Comparison of ENCODE assay signal across 8 mouse cellular contexts in the genomic region with DNA sequence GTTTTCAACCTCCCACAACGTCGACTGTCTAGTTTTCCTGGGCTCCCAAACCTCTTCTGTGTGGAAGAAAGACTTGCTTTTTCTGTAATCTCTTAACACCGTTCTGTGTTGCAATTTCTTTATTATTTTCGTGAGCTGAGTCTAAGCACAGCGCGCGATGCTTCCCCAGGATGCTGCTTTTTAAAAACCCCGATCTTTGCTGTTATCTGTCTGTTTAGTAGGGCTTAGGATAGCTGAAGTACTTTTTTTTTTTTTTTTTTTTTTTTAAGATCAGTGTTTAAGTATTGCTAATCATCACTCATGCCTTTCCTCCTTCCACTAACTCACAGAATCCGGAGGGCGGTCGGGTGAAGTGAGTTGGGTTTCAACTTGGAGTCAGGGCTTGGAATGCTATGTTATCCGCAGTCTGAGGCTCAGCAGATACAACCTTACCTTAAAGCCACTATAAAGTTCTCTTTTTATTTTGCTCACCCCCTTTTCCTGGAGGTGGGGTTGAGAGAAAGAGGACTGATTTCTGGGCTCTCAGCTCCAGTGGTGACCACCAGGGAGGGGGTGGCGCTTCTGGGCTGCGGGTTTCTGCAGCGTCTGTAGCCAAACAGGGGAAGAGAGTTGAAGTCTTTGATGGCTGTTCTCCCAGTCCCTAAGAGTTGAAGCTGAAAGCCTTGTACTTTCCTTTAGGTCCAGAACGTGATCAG. TPM values are rescaled to one million over a fixed set of nuclear protein-coding genes. Genes with fewer than 3 reads are reported as not detected.
DNase-seq lines count a peak whose midpoint lies in the region; ATAC-seq and TF ChIP-seq lines count a peak whose summit lies in the region.

No protein-coding gene starts in this region.

- H3K79me2 ChIP-seq in MEL (ENCODE audit: control insufficient read depth, insufficient read depth, low read length, poor library complexity) = no peaks in the 10 kb centered on the region

- DNase-seq in 3T3-L1 (ENCODE audit: low read depth, low spot score) (peak; percentile 39), MEL (ENCODE audit: low read depth, low spot score) (no peak)
- peak; percentile 59 for DNase-seq in intestine, embryonic 14.5 days (ENCODE audit: low spot score)
- DNase-seq in right cerebral cortex, postnatal 4 days = peak; percentile 22
- DNase-seq in natural killer cell, adult 2 months (ENCODE audit: low spot score in 2 of 2) = no peak
- no peak for DNase-seq in lung, postnatal 10 days

- no peak for TF ChIP-seq CTCF in MEL (IDR thresholded peaks at IDR 0.05 in 2 of 3, conservative IDR thresholded peaks at IDR 0.05 in 1 of 3; ENCODE audit: control insufficient read depth in 1 of 3, insufficient read depth in 1 of 3, low read depth in 2 of 3, low read length in 3 of 3, poor library complexity in 1 of 3, severe bottlenecking in 1 of 3)

- no peak for TF ChIP-seq POLR2A in MEL (IDR thresholded peaks at IDR 0.05; ENCODE audit: control insufficient read depth in 1 of 2, insufficient read depth in 1 of 2, low read depth in 1 of 2, low read length in 2 of 2, poor library complexity in 1 of 2)

- H3K4me2 ChIP-seq in embryonic facial prominence, embryonic 12.5 days (replicated peaks) = peak overlapping the region; percentile 87
- H3K4me2 ChIP-seq in intestine, embryonic 14.5 days (ENCODE audit: low read length) = peak overlapping the region; percentile 79
- peak overlapping the region; percentile 34 for H3K4me2 ChIP-seq in liver, embryonic 16.5 days (ENCODE audit: low read depth, low read length)

- under 1% methylated on average over 16 of the region's 16 CpGs for WGBS in embryonic facial prominence, embryonic 12.5 days
- under 1% methylated on average over 16 of the region's 16 CpGs for WGBS in intestine, embryonic 14.5 days
- WGBS in liver, embryonic 16.5 days (ENCODE audit: insufficient replicate concordance) = under 1% methylated on average over 16 of the region's 16 CpGs

- ATAC-seq in embryonic facial prominence, embryonic 12.5 days (ENCODE audit: insufficient number of reproducible peaks, insufficient read depth, low FRiP score, low TSS enrichment) = peak; percentile 37; the same call in 1 of the 2 replicates
- ATAC-seq in intestine, embryonic 14.5 days (replicated peaks; ENCODE audit: low FRiP score, low TSS enrichment, low read depth) = peak; percentile 21; the same call in 1 of the 2 replicates
- ATAC-seq in liver, embryonic 16.5 days (ENCODE audit: low read depth) = no peak

- no peak overlapping the region for H3K4me3 ChIP-seq in MEL (ENCODE audit: control insufficient read depth in 1 of 2, insufficient read depth in 1 of 2, low read depth in 2 of 2, low read length in 2 of 2)
- H3K4me3 ChIP-seq in embryonic facial prominence, embryonic 12.5 days = peak overlapping the region; percentile 47
- peak overlapping the region; percentile 48 for H3K4me3 ChIP-seq in intestine, embryonic 14.5 days (ENCODE audit: low read depth, low read length)
- H3K4me3 ChIP-seq in liver, embryonic 16.5 days (ENCODE audit: low read depth, low read length) = peak overlapping the region; percentile 20; the same call in 1 of the 2 replicates

- no peaks in the 10 kb centered on the region for H3K4me1 ChIP-seq in MEL (ENCODE audit: control insufficient read depth in 1 of 2, insufficient read depth in 2 of 2, low read length in 2 of 2)
- H3K4me1 ChIP-seq in embryonic facial prominence, embryonic 12.5 days = 0 out of 2 replicates have a peak, but pooled peaks cover 4% of the 10 kb centered on the region
- H3K4me1 ChIP-seq in intestine, embryonic 14.5 days (replicated peaks; ENCODE audit: control insufficient read depth, insufficient read depth, low read length) = no peaks in the 10 kb centered on the region
- no peaks in the 10 kb centered on the region for H3K4me1 ChIP-seq in liver, embryonic 16.5 days (ENCODE audit: control insufficient read depth, low read depth, low read length)

- H3K9me3 ChIP-seq in MEL (replicated peaks; ENCODE audit: insufficient read depth, low read length) = no peaks in the 10 kb centered on the region
- H3K9me3 ChIP-seq in embryonic facial prominence, embryonic 12.5 days = no peaks in the 10 kb centered on the region
- no peaks in the 10 kb centered on the region for H3K9me3 ChIP-seq in intestine, embryonic 14.5 days (ENCODE audit: control insufficient read depth, low read length)
- H3K9me3 ChIP-seq in liver, embryonic 16.5 days (replicated peaks; ENCODE audit: control insufficient read depth, low read length) = no peaks in the 10 kb centered on the region

- no peak overlapping the region for H3K9ac ChIP-seq in MEL (ENCODE audit: control insufficient read depth, low read depth, low read length, poor library complexity, severe bottlenecking)
- peak overlapping the region; percentile 48; the same call in 1 of the 2 replicates for H3K9ac ChIP-seq in embryonic facial prominence, embryonic 12.5 days
- H3K9ac ChIP-seq in intestine, embryonic 14.5 days (ENCODE audit: low read length) = no peak overlapping the region
- H3K9ac ChIP-seq in liver, embryonic 16.5 days (ENCODE audit: low read depth, low read length) = no peak overlapping the region

- H3K27me3 ChIP-seq in MEL (ENCODE audit: control insufficient read depth in 1 of 2, insufficient read depth in 2 of 2, low read length in 2 of 2) = no peaks in the 10 kb centered on the region
- H3K27me3 ChIP-seq in embryonic facial prominence, embryonic 12.5 days = peaks cover 20% of the 10 kb centered on the region
- H3K27me3 ChIP-seq in intestine, embryonic 14.5 days (replicated peaks; ENCODE audit: control insufficient read depth, insufficient read depth, low read length) = peaks cover 38% of the 10 kb centered on the region
- peaks cover 11% of the 10 kb centered on the region for H3K27me3 ChIP-seq in liver, embryonic 16.5 days (ENCODE audit: control insufficient read depth, insufficient read depth, low read depth, low read length)

- TF ChIP-seq RAD21 in MEL (IDR thresholded peaks at IDR 0.05; ENCODE audit: low read depth, low read length) = no peak

- no peaks in the 10 kb centered on the region for H3K36me3 ChIP-seq in MEL (ENCODE audit: control insufficient read depth in 1 of 2, insufficient read depth in 2 of 2, low read length in 2 of 2)
- no peaks in the 10 kb centered on the region for H3K36me3 ChIP-seq in embryonic facial prominence, embryonic 12.5 days
- H3K36me3 ChIP-seq in intestine, embryonic 14.5 days (ENCODE audit: control insufficient read depth, insufficient read depth, low read length) = no peaks in the 10 kb centered on the region
- no peaks in the 10 kb centered on the region for H3K36me3 ChIP-seq in liver, embryonic 16.5 days (ENCODE audit: control insufficient read depth, insufficient read depth)

- TF ChIP-seq EP300 in MEL (IDR thresholded peaks at IDR 0.05; ENCODE audit: low read depth in 1 of 2, low read length in 2 of 2) = no peak

- H3K27ac ChIP-seq in MEL (ENCODE audit: control insufficient read depth, low read depth, low read length) = no peak overlapping the region
- no peak overlapping the region for H3K27ac ChIP-seq in embryonic facial prominence, embryonic 12.5 days
- H3K27ac ChIP-seq in intestine, embryonic 14.5 days (ENCODE audit: low read depth) = no peak overlapping the region
- no peak overlapping the region for H3K27ac ChIP-seq in liver, embryonic 16.5 days (ENCODE audit: low read length)

TF ChIP-seq in MEL, 35 proteins besides CTCF, POLR2A, EP300 and RAD21:
- TF ChIP-seq MXI1 (IDR thresholded peaks at IDR 0.05; ENCODE audit: low read depth, low read length) = no peak
- TF ChIP-seq BHLHE40 (IDR thresholded peaks at IDR 0.05; ENCODE audit: borderline replicate concordance, low read depth, low read length) = no peak
- TF ChIP-seq E2F4 (IDR thresholded peaks at IDR 0.05; ENCODE audit: borderline replicate concordance, low read depth, low read length) = no peak
- TF ChIP-seq MYC (IDR thresholded peaks at IDR 0.05; ENCODE audit: low read depth, low read length) = no peak
- TF ChIP-seq USF1 (IDR thresholded peaks at IDR 0.05; ENCODE audit: low read depth, low read length) = no peak
- no peak for TF ChIP-seq GATA1 (IDR thresholded peaks at IDR 0.05; ENCODE audit: low read depth, low read length)
- TF ChIP-seq KAT2A (conservative IDR thresholded peaks at IDR 0.05; ENCODE audit: low read depth, low read length) = no peak
- TF ChIP-seq ZNF384 (IDR thresholded peaks at IDR 0.05; ENCODE audit: low read depth, low read length) = 0 out of 2 replicates have a peak, but pooled peaks have one; percentile 15

RNA-seq across cellular contexts. Expression of a gene that starts 3.7 kb away (rescaled TPM):
- not detected in 2 replicates for total RNA-seq in MEL (2012; rRNA removed)
- polyA plus RNA-seq in MEL (2012; ENCODE audit: insufficient read depth in 1 of 2, insufficient read length in 2 of 2, low read depth in 1 of 2, low replicate concordance in 2 of 2, missing spikeins in 1 of 2) = not detected
- 2.5 and 3.1 TPM in 2 replicates for polyA plus RNA-seq in embryonic facial prominence, embryonic 12.5 days (2016; fragmentation: Nextera tagmentation; extraction: Ambion mirVana)
- polyA plus RNA-seq in intestine, embryonic 14.5 days (2014; fragmentation: Nextera tagmentation; extraction: Ambion mirVana) = 1.8 and 2.3 TPM in 2 replicates
- polyA plus RNA-seq in liver, embryonic 16.5 days (2015; fragmentation: Nextera tagmentation; extraction: Ambion mirVana) = 0.02 TPM in 1 of 2 replicates, not detected in the other

Comparison
In these comparisons a context has a peak if more than half of its experiments do, and no peak if none do; other contexts are left out.
1. DNase-seq: peak in 3T3-L1 (single experiment), intestine, embryonic 14.5 days (single experiment) and right cerebral cortex, postnatal 4 days (single experiment); none in MEL (single experiment), natural killer cell, adult 2 months (0 of 2) and lung, postnatal 10 days (single experiment).
2. H3K4me3 ChIP-seq: peak in embryonic facial prominence, embryonic 12.5 days (single experiment), intestine, embryonic 14.5 days (single experiment) and liver, embryonic 16.5 days (single experiment); none in MEL (0 of 2).
3. H3K4me2 ChIP-seq: peak in every context shown above with its lines; median percentile 87 in embryonic facial prominence, embryonic 12.5 days; 79 in intestine, embryonic 14.5 days; 34 in liver, embryonic 16.5 days.